Mouse (Mus musculus) liver, embryonic 12.5 days (tissue): ENCODE results near the gene Wif1. TPM values are rescaled to one million over a fixed set of nuclear protein-coding genes. Genes with fewer than 3 reads are reported as not detected.
A peak's percentile ranks its signal among the peaks of the same experiment; 100 is the strongest.

Experiments
- ATAC-seq: fragments of 200-750 bp; cut with Nextera tagmentation; 2 replicates; pipeline ENCODE4 v1.8.0; 2017; ENCODE audit warnings: moderate number of reproducible peaks, mild to moderate bottlenecking, moderate library complexity
- H3K27ac ChIP-seq: fragments of 300-500 bp; sonication (generic); 2 replicates; pipeline ENCODE4 v1.5.1; 2016; ENCODE audit warnings: mild to moderate bottlenecking
- H3K27me3 ChIP-seq: fragments of 300-500 bp; sonication (generic); replicated peaks from 2 replicates; pipeline ENCODE4 v1.6.1; 2016; ENCODE audit warnings: mild to moderate bottlenecking, moderate library complexity
- H3K36me3 ChIP-seq: fragments of 300-500 bp; sonication (generic); 2 replicates; pipeline ENCODE4 v1.6.1; 2016; ENCODE audit warnings: mild to moderate bottlenecking, moderate library complexity
- H3K4me1 ChIP-seq: fragments of 300-500 bp; sonication (generic); 2 replicates; pipeline ENCODE4 v1.6.1; 2016
- H3K4me2 ChIP-seq: fragments of 300-500 bp; sonication (generic); 2 replicates; pipeline ENCODE4 v1.6.1; 2016; ENCODE audit warnings: mild to moderate bottlenecking, moderate library complexity
- H3K4me3 ChIP-seq: fragments of 300-500 bp; sonication (generic); 2 replicates; pipeline ENCODE4 v1.5.1; 2016; ENCODE audit warnings: mild to moderate bottlenecking, moderate library complexity
- H3K9ac ChIP-seq: fragments of 300-500 bp; sonication (generic); 2 replicates; pipeline ENCODE4 v1.6.1; 2016; ENCODE audit warnings: mild to moderate bottlenecking, moderate library complexity
- H3K9me3 ChIP-seq: fragments of 300-500 bp; sonication (generic); replicated peaks from 2 replicates; pipeline ENCODE4 v1.6.1; 2016; ENCODE audit warnings: mild to moderate bottlenecking, moderate library complexity
- WGBS: fragments of 180-500 bp; shearing (Covaris S2); methylation state at CpG from one replicate; pipeline ENCODE4 v1.1.7; 2016; ENCODE audit not compliant: insufficient replicate concordance; 5-methylcytosine and 5-hydroxymethylcytosine counted together
- polyA plus RNA-seq: library from polyadenylated mRNA; unstranded; fragments of >200 nt; fragmentation: Nextera tagmentation; extraction: Ambion mirVana; gene quantifications from 2 replicates; pipeline ENCODE4 v1.2.1, GENCODE M21; 2016

Wif1 gene
- polyA plus RNA-seq: 0.63 and 0.73 TPM in 2 replicates

- Histone ChIP-seq H3K36me3 (no peaks in the 10 kb centered on the region), H3K4me1 (peaks cover 13% of the 10 kb centered on the region), H3K27me3 (peaks cover 34% of the 10 kb centered on the region), H3K4me2 (peak within 1 kb of the TSS; percentile 79), H3K9ac (0 out of 2 replicates have a peak within 1 kb of the TSS, but pooled peaks have one; percentile 41), H3K27ac (no peak within 1 kb of the TSS), H3K9me3 (no peaks in the 10 kb centered on the region), H3K4me3 (peak within 1 kb of the TSS; percentile 54)
- ATAC-seq: peak; percentile 82
- WGBS: 2% methylated on average over 49 of the region's 49 CpGs
These were observed at the start of gene Wif1 for GRCm38 (mm10) chr10:121033826-121034568. Wif1 (plus strand) TSS chr10:121033960.

- ATAC-seq: no peak
- Histone ChIP-seq H3K9ac (no peak overlapping the region), H3K36me3 (no peaks in the 10 kb centered on the region), H3K4me1 (no peaks in the 10 kb centered on the region), H3K4me3 (no peak overlapping the region), H3K9me3 (no peaks in the 10 kb centered on the region), H3K4me2 (no peak overlapping the region), H3K27me3 (peaks cover under 1% of the 10 kb centered on the region; the same call in 1 of the 2 replicates), H3K27ac (no peak overlapping the region)
- 63% methylated on average over 2 of the region's 2 CpGs for WGBS
These were observed 31.6 kb upstream of the Wif1 start for GRCm38 (mm10) chr10:121002135-121002534.

- no peak overlapping the region for H3K27ac ChIP-seq
- 0 out of 2 replicates have a peak, but pooled peaks cover 4% of the 10 kb centered on the region for H3K9me3 ChIP-seq
- no peaks in the 10 kb centered on the region for H3K4me1 ChIP-seq
- H3K9ac ChIP-seq: no peak overlapping the region
- no peak overlapping the region for H3K4me2 ChIP-seq
- no peak for ATAC-seq
- H3K27me3 ChIP-seq: no peaks in the 10 kb centered on the region
- H3K36me3 ChIP-seq: no peaks in the 10 kb centered on the region
- no peak overlapping the region for H3K4me3 ChIP-seq
- 77% methylated on average over 4 of the region's 4 CpGs for whole genome bisulfite sequencing
These were observed 22.3 kb upstream of the Wif1 start for GRCm38 (mm10) chr10:121011496-121011895.

- H3K9ac ChIP-seq: no peak overlapping the region
- H3K9me3 ChIP-seq: 0 out of 2 replicates have a peak, but pooled peaks cover 4% of the 10 kb centered on the region
- no peaks in the 10 kb centered on the region for H3K4me1 ChIP-seq
- no peak for ATAC-seq
- no peak overlapping the region for H3K27ac ChIP-seq
- WGBS: 65% methylated on average over 8 of the region's 8 CpGs
- no peak overlapping the region for H3K4me3 ChIP-seq
- H3K27me3 ChIP-seq: no peaks in the 10 kb centered on the region
- H3K4me2 ChIP-seq: no peak overlapping the region
- no peaks in the 10 kb centered on the region for H3K36me3 ChIP-seq
These were observed 17.5 kb upstream of the Wif1 start for GRCm38 (mm10) chr10:121016291-121016690.

- Histone ChIP-seq H3K27ac (no peak overlapping the region), H3K9ac (no peak overlapping the region), H3K9me3 (0 out of 2 replicates have a peak, but pooled peaks cover 4% of the 10 kb centered on the region), H3K4me2 (no peak overlapping the region), H3K4me3 (no peak overlapping the region), H3K27me3 (no peaks in the 10 kb centered on the region), H3K4me1 (no peaks in the 10 kb centered on the region), H3K36me3 (no peaks in the 10 kb centered on the region)
- 37% methylated on average over 18 of the region's 18 CpGs for WGBS
- no peak for ATAC-seq
These were observed 16.9 kb upstream of the Wif1 start for GRCm38 (mm10) chr10:121016711-121017503.

GRCm38 (mm10) chr10:121022951-121023350 is 10.8 kb upstream of the Wif1 start:
- no peak overlapping the region for H3K4me3 ChIP-seq
- H3K4me2 ChIP-seq: no peak overlapping the region
- no peaks in the 10 kb centered on the region for H3K36me3 ChIP-seq
- 73% methylated on average over 5 of the region's 5 CpGs for WGBS
- H3K27me3 ChIP-seq: no peaks in the 10 kb centered on the region
- no peaks in the 10 kb centered on the region for H3K4me1 ChIP-seq
- no peaks in the 10 kb centered on the region for H3K9me3 ChIP-seq
- no peak for ATAC-seq
- H3K27ac ChIP-seq: no peak overlapping the region
- no peak overlapping the region for H3K9ac ChIP-seq

GRCm38 (mm10) chr10:121031802-121032201 is 2.0 kb upstream of the Wif1 start:
- no peak for ATAC-seq
- no peaks in the 10 kb centered on the region for H3K9me3 ChIP-seq
- no peak overlapping the region for H3K27ac ChIP-seq
- H3K36me3 ChIP-seq: no peaks in the 10 kb centered on the region
- no peak overlapping the region for H3K9ac ChIP-seq
- H3K27me3 ChIP-seq: peaks cover 33% of the 10 kb centered on the region
- no peak overlapping the region for H3K4me2 ChIP-seq
- WGBS: 11% methylated on average over 7 of the region's 7 CpGs
- no peak overlapping the region for H3K4me3 ChIP-seq
- H3K4me1 ChIP-seq: peaks cover 13% of the 10 kb centered on the region

- H3K27ac ChIP-seq: no peak overlapping the region
- H3K27me3 ChIP-seq: peaks cover 34% of the 10 kb centered on the region
- peaks cover 13% of the 10 kb centered on the region for H3K4me1 ChIP-seq
- ATAC-seq: peak; percentile 78
- peak overlapping the region; percentile 54 for H3K4me3 ChIP-seq
- H3K36me3 ChIP-seq: no peaks in the 10 kb centered on the region
- H3K9me3 ChIP-seq: no peaks in the 10 kb centered on the region
- 1% methylated on average over 25 of the region's 25 CpGs for WGBS
- H3K9ac ChIP-seq: no peak overlapping the region
- H3K4me2 ChIP-seq: peak overlapping the region; percentile 79
These were observed 500 bp upstream of the Wif1 start for GRCm38 (mm10) chr10:121033128-121033791.

GRCm38 (mm10) chr10:121034569-121034947 is 798 bp downstream of the Wif1 start:
- H3K4me2 ChIP-seq: peak overlapping the region; percentile 79
- no peak overlapping the region for H3K27ac ChIP-seq
- 20% methylated on average over 5 of the region's 5 CpGs for WGBS
- H3K27me3 ChIP-seq: peaks cover 34% of the 10 kb centered on the region
- no peak overlapping the region for H3K9ac ChIP-seq
- peaks cover 13% of the 10 kb centered on the region for H3K4me1 ChIP-seq
- H3K36me3 ChIP-seq: no peaks in the 10 kb centered on the region
- peak overlapping the region; percentile 54 for H3K4me3 ChIP-seq
- ATAC-seq: no peak
- no peaks in the 10 kb centered on the region for H3K9me3 ChIP-seq

GRCm38 (mm10) chr10:121038556-121039284 is 5.0 kb downstream of the Wif1 start:
- Histone ChIP-seq H3K4me3 (no peak overlapping the region), H3K36me3 (no peaks in the 10 kb centered on the region), H3K9ac (no peak overlapping the region), H3K4me2 (no peak overlapping the region), H3K9me3 (no peaks in the 10 kb centered on the region), H3K27ac (no peak overlapping the region), H3K27me3 (peaks cover 25% of the 10 kb centered on the region), H3K4me1 (peaks cover 7% of the 10 kb centered on the region)
- 72% methylated on average over 4 of the region's 4 CpGs for WGBS
- ATAC-seq: no peak

GRCm38 (mm10) chr10:121040911-121041310 is 7.2 kb downstream of the Wif1 start:
- H3K4me2 ChIP-seq: no peak overlapping the region
- ATAC-seq: no peak
- no peaks in the 10 kb centered on the region for H3K9me3 ChIP-seq
- no peak overlapping the region for H3K27ac ChIP-seq
- no peaks in the 10 kb centered on the region for H3K36me3 ChIP-seq
- no peak overlapping the region for H3K4me3 ChIP-seq
- no peaks in the 10 kb centered on the region for H3K4me1 ChIP-seq
- H3K27me3 ChIP-seq: peaks cover 10% of the 10 kb centered on the region; the same call in 1 of the 2 replicates
- WGBS: 78% methylated on average over 14 of the region's 14 CpGs
- H3K9ac ChIP-seq: no peak overlapping the region
